Mouse (Mus musculus) lung, postnatal 36 days (tissue): ENCODE measurements around the gene Pank4.
A peak's percentile ranks its signal among the peaks of the same experiment; 100 is the strongest.

Experiments used
- DNase-seq: peaks from one replicate; pipeline ENCODE4 v3.0.0; 2022; ENCODE audit warnings: mixed read lengths

The Pank4 gene

DNA sequence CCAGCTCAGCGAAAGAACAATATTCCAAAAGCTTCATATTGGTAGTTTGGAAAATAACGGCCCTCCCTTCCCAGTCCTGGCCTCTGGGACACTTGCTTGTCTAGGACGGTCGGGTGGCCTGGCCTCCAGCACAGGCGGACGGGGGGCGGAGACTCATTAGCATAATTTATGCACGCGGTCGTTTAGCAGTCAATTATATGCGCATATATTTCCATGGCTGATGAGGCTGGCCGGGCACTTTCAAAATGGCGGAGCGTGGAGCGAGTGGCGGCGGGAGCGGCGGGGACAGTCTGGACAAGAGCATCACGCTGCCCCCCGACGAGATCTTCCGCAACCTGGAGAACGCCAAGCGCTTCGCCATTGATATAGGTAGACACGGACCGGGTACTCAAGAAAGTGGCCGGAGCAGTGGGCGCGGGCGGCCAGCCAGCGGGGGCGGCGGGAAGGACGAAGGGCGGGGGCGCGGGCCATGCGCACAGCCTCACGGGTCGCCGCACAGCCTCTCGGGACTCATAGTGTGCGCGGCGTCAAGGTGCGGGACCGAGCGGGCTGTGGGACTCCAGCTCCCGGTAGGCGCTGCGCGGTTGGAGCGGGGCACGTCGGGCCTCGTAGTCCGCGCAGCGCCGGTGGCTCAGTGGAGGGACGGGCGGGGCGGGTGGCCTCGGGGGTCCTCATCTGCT is at the start of gene Pank4:
TSS of gene Pank4 (plus strand) at position 223 of the 680 bp plus-strand sequence.
- DNase-seq = peak; percentile 97

DNA sequence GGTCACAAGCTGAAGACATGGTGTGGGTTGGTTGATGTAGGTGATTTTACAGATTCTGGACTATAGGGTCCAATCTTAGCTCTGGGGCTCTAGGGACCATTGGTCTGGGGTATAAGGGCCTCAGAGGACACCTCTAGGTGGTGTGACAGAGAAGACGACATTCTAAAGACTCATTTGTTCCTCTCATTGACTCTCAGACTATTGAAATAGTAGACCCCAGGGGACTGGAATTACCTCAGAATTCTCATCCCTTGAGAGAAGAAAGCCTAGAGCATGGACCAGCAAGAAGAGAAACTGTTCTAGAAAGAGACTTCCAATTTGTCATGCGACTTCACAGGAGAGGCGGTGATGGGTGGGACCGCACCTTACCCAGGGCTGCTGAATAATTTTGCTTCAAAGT is 49.7 kb upstream of the Pank4 start:
- DNase-seq = no peak

DNA sequence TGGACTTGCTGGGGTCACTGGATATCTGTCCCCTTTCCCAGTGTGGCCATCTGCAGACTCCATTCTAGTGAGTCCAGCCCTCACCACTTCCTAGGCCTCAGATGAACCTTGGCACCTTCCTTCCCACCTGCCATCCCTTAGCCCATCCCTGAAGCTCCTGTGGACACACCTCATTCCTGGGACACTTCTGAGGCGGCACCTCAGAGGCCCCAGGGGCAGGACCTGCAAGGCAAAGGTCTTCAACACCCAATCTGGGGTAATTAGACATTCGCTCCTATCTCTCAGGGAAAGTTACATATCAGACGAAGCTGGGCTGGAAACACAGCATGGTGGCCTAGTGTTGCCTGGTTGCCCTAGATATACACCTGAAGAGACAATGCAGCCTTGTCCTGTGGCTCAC is 49.2 kb upstream of the Pank4 start:
- DNase-seq = no peak

DNA sequence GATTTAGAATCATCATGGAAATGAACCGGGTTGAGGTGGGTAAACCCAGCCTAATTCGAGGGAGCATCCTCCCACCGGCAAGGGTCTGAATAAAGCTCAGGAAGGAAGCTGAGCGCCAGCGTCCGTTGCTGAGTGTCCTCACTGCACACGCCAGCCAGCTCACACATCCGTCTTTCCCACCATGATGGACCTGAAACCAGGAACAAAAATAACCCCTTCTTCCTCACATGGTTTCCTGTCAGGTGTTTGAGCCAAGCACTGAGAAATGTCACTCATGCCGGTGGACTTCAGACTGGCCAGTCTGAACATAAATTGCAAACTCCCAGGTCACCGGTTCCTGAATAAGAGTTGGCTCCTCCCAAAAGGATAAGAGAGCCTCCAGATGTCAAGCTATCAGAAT is 48.6 kb upstream of the Pank4 start:
- no peak for DNase-seq

DNA sequence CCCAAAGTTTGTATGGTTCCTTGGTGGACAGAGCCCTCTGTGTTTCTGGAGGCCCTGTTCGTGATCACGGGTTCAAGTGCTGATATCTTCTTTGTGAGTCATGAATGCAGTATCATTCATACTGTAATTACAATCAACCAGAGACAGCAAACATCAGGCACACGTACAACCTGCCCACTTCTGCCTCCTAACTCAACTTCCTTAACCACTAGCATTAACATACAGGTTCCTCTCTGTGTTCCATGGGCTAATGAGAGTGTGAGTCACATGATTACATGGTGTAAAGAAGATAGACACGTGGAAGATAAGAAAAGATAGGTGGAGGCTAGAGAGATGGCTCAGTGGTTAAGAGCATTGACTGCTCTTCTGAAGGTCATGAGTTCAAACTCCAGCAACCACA is 47.3 kb upstream of the Pank4 start:
- no peak for DNase-seq

DNA sequence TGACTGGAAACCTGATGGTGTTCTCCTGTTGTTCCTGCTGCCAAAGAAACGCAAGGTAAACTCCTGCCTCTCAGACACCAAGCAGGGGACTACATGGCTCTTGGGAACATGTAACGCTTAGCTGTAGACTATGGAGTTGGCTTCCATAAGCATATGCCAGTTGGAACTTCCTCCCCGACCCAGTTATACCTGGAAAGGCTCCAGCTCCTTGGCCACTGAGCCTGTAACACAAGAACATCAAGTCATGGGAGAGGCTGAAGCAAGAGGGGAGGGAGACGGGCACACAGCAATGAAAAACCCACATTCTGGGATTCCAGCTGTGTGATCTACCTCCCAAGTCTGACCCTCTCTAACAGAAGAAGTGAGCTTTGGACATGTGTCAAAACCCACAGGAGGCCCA is 41.6 kb upstream of the Pank4 start:
- no peak for DNase-seq

DNA sequence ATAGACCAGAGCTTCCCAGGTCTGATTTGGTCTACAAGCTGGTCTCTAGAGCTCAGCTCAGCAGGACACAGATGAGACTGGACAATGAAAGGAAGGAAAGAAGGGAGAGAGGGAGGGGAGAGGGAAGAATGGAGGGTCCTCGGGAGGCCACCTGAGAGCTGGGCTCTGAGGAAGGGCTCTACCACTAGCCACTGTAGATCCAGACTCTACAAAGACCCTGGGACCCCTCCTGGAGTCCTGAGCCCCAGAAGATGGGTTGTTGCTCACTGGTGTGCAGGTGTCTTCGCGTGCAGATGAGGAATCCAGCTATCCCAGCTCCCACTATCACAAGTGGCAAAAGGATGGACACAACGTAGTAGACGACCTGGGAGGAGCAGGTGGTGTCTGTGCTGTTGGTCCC is 41.0 kb upstream of the Pank4 start:
- DNase-seq = no peak

DNA sequence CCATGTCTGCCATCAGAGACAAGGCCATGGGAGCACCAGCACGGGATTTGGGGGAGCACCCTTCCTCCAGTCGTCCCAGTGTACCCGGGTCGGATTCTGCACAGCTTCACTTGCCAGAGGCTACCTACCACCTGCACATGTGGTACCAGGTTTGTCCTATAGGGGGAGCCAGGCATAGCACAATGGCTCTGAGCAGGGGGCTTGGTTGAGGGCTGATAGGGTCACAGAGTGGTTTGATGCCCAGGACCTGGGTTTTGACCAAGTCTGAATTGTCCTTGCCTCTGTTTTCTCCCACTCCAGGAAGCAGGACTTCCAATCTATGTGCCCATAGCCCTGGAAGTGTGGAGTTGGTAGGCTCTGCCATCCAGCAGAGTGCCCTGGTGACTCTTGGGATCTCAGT is 38.5 kb upstream of the Pank4 start:
- DNase-seq = peak; percentile 58

DNA sequence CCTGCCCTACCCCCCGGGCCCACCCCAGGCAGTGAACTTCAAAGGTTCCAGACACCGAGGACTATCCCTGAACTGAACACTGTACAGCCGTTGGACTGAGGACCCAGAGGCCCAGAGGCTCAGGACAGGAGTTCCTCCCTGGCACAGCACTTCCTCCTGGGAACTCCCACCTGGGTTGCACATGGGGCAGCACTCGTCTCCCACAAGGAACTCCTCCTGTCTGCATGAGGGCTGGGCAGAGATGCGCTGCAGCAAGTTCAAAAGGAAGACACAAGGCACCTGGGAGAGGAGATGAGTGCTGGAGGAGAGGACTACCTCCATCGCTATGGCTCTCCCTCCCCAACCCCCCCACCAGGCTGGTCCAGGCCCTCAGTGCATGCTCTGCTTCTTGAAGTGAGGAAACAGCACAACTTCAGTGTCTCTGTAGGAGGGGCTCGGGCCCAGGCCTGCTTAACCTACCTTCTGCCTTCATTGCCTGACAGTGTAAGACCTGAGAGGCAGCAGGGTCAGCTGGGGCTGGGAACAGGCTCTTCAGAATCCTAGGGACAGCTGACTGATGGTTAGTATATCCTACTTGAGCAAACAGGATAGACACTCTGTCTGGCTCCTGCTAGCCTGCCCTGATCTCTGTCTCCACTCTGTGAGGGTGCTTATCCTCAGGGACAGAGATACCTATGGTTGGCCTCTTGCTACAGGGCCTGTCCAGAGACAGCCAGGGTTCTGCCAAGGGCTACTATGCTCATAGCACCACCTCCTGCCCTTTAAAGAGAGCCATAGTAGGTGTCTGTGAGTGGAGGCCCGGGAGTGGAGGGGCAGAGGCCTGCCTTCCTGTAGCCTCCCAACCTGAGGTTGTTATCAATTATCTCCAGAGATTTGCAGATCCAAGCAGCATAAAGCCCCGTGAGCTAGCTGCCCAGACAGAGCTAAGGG is 36.7 kb upstream of the Pank4 start:
- peak; percentile 25 for DNase-seq

DNA sequence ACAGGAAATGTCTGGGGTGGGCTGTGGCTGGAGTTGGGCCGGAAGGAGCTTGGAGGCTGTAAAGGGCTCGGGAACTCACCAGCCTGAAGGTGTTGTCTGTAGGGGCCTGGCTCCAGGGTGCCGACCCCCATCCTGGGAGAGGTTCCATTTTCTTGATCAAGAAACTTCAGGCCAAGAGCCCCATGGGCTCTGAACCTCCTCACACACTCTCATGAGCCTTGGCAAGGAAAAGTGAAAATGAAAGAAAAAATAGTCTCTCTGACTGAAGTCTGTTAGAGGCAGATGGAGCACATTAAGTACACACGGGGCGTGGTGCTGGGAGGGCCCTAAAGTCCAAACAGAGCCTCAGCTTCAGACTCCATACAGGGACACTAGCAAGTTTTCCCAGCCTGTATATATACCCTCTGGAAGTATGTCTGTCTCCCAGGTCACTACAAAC is 36.0 kb upstream of the Pank4 start:
- DNase-seq = peak; percentile 84

DNA sequence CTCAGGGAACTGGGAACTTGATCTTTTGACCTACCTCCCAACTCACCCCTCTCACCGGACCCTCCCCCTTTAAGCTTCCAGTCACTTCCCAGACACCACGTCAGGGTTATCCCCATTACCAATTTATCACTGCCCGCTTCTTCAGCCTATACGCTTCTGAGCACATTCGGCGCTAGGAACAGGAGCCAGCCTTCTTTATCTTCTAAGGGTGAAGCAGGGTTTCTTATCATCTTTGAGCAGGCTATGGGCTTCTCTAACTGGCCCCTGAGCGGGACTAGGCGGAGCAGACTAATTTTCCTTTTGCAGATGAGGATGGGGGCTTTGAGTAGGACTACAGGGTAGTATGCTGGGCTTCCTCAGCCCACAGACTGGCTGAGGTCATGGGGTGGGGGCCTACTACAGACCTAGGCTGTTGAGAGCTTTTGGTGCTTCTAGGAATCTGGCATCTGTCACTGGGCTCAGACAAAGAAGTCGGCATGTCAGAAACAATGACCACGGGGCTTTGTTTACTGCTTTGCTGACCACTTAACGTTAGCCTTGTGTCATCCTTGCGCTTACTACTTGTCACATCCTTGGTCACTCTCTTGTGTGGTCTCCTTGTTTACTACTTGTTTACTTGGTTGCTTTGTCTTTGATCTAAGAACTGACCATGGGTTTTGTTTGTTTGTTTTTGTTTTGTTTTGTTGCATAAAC is 35.4 kb upstream of the Pank4 start, which contains the start of gene Tnfrsf14:
TSS of gene Tnfrsf14 (minus strand) at position 169 of the 693 bp plus-strand sequence.
- DNase-seq = no peak

DNA sequence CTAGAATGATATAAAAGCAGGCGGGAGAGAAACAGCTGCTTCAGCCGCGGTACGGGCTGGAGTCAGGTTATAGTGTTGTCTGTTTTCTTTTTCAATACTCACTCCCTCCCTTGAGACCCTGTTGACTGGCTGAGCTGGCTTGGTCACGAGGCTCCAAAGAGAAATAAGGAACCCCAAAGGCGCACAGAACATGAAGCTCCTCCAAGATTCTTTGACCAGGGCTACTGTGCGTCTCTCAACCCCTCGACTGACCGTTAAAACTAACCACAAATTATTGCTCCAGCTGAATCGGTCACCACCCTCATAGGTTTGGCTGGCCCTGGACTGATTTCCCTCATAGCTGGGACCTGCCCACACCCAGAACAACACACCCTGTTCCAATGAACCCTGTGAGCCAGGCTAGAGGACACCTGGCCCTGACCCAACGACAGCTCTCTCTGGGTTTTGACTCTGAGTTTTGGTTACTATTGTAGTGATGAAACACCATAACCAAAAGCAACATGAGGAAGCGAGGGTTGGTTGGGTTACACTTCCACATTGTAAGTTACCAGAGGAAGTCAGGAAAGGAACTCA is 34.7 kb upstream of the Pank4 start:
- DNase-seq = peak; percentile 68

DNA sequence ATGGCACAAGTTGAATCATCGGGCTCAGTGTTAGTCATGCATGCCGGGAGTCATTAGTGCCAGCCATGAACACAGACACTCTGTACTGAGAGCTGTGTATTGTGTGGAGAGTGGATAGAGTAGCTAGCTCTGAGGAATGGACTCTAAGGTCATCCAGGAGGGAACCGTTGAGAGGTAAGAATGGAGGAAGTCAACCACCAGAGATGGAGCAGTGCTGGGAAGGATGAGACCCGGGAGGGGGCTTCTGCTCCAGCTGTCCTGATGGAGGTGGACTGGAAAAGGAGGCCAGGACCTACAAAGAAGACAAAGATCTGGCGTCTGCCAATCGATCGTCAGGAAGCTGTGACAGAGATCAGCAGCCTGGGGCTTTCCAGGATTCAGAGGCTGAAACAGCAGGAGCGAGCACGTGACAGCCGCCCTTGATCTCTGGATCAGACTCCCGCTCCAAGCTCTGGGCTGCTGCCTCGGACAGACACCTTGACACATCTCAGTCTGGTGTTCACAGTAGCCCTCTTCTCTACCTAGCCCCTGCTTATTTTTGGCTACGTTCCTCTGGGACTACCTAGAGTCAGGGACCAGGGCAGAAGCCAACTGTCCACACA is 30.5 kb upstream of the Pank4 start:
- DNase-seq = no peak

DNA sequence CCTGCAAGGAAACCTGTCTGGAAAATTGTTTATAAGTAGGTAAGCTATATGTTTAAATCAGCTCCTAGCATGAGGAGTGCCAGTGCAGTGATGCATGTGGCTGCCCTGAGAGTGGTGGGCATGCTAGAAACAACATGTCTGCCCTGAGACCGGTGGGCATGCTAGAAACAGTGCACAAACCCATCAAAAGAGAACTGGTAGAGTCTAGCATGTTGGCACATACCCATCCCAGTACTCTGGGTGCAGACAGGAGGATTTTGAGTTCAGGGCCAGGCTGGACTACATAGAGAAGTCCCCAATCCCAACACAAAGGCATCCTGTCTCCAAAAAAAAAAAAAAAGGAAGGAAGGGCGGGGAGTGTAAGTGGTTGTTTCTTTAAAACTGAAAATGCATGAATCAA is 29.1 kb upstream of the Pank4 start:
- no peak for DNase-seq

DNA sequence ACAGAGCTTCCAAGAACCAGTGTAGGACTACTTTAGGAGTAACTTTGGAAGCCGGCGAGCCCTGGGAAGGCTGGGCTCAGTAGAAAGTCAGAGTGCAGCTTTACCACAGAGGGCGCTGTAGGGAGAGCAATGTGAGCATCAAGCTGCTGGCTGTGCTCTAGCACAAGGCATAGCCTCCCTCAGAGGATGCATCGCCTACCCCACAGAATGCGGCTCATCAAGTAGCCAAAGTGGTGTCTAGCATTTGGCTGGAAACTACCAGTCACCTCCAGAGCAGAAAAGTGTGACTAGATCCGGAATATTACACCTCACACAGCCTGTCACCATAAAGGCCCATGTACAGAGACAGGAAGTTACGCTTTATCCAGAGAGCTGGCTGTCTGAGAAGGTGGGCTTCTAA is 28.1 kb upstream of the Pank4 start:
- DNase-seq = no peak

DNA sequence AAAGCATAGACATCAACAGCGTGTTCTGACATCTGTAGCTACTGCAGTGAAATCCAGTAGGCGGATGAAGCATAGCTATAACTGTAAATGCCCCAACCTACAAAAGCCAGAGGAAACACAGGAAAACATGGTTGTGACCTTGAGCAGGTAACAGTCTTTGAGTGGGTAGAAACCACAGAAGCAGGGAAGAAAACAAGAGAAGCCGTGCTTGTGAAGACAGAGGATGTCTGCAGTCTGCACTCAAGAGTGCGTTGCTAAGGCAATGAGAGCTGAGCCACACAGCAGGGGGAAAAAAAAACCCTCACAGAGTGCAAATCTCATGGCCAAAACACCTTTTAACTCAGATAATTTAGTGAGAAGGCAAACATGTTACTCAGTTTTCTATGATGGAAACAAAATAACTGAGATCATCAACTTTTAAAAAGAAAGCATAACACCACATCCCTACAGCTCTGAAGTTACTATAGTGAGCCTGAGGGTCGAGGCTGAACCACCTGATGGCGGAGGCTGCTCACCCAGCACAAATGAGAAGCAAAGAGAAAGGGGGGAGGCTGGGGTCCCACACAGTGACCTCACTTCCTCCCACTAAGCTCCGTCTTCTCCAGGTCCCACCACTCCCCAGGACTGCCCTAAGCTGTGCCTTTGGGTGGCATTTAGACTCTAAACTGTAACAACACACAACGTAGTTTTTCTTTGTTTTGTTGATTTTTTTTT is 27.2 kb upstream of the Pank4 start:
- DNase-seq = no peak

DNA sequence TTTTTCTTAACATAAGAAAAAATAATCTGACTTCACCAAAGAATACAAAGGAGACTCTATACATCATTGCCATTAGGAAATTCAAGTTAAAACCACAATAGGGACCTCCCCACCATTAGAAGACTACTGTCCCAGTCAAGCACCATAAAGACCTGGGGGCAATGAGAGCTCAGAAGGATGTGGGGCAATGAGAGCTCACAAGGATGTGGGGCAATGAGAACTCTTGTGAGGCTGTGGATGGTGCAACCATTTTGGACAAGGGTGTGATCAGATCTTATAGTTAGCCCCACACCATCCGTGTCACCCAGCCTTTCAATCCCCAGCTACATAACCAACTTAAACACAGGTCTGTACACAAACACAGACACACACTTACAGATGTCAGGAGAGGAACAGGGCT is 26.2 kb upstream of the Pank4 start:
- DNase-seq = no peak

DNA sequence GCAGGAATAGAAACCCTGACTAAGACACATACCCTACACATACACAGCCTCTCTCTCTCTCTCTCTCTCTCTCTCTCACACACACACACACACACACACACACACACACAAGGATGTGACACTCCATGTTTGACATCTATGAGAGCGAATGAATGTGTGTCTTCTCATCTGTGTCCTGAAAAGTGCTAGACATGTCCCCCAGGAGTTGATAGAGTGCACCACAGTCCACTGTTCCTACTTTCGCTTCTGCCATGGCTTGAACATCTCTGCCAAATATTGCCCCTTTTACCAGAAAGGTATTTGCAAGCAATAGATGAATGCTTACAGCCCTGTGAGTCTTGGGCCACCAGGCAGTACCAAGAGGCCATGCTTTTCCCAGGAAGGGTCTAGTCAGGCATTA is 23.8 kb upstream of the Pank4 start:
- DNase-seq = no peak

DNA sequence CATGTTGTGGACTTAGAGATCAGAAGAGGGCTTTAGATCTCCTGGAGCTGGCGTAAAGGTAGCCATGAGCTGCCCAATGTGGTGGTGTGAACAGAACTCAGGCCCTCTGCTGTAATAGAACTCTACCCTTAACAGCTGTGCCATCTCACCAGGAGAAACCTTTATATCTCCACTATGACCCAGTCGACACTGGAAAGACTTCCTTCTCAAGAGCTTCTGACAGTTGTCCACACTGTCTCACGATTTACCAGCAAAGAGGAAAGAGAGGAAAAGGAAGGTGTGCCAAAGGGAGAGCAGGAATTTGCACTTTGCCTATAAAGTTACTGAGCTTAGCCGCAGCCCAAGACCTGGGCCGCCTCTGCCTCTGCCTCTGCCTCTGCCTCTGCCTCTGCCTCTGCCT is 22.1 kb upstream of the Pank4 start:
- DNase-seq = no peak

DNA sequence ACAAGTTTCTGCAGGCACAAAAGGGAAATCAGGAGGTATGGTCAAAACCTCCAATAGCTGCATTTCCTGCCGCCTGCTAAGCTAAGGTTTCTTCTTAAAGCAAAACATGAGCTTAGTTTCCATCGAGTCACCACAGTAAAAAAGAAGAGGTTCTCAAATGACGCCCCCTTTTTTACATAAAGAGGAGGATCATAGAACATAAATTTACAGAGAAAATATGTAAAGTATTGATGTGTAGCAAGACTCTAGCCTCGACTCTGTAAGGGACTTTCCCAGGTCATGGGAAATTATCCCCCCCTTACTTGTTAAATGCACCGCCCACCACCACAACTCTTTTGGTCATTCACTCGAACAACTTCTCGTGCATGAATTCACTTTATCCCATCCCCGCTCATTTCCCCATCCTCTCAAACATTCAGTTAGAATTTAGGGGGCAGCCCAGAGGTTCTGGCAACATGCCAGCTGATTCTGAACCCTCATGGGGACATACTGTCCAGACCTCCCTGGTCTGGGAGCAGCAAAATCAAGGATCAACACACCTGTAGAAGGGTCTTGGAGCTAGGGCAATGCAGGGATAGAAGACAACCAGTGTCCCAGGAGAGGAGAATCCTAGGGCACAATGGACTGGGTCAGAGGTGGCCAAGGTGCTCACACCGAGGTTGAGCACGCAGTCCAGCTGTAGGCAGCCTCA is 21.1 kb upstream of the Pank4 start:
- no peak for DNase-seq

DNA sequence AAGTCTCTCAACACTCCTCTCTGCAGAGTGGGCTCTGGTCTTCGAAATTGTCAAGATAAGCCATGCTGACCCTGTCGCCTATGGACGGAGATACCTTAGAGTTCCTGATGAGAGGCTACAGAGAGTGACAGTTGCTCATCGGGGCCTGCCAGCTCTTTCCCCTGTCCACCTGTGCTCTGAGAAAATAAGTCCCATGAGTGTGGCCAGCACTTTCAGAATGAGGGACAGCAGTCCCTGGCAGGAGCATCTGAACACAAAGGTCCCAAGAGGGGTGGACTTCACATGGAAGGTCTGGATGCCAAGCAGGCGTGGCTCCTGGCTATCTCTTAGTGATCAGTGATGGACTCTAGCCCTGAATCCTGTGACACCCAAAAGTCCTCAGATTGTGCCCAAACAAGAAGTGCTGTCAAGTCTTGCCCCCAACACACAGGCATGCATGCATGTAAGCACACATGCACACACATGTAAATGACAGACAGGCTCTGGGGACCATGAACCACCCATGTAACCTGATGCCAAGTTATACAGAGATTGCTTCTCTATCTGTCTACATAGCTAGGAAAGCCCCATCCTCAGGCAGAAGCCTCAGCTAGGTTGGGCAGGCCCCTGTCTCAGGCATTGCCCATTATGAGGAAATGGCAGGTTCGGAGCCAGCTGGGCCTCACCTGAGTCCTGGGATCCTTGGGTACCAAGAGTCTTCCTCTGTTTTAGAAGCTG is 20.4 kb upstream of the Pank4 start:
- DNase-seq = no peak
